Mouse (Mus musculus): ENCODE results near the gene Tcf7l1. TPM values are rescaled to one million over a fixed set of nuclear protein-coding genes. Genes with fewer than 3 reads are reported as not detected.

The Tcf7l1 gene
- polyA plus RNA-seq, 1 experiment, result 0.12 TPM

GRCm38 (mm10) chr6:72810248-72810647 lies 21.2 kb upstream of the Tcf7l1 start:
- Histone ChIP-seq H3K9me3 (no peaks in the 10 kb centered on the region), H3K4me1 (peaks cover 10% of the 10 kb centered on the region), H3K4me3 (replicated peaks) (no peak overlapping the region), H3K27me3 (replicated peaks) (peaks cover 23% of the 10 kb centered on the region), H3K36me3 (replicated peaks; ENCODE audit: low read length) (no peaks in the 10 kb centered on the region)
- TF ChIP-seq GATA1 (IDR thresholded peaks at IDR 0.05; ENCODE audit: borderline replicate concordance, low read length) (no peak), FLI1 (IDR thresholded peaks at IDR 0.05; ENCODE audit: low read length) (no peak)

DNA sequence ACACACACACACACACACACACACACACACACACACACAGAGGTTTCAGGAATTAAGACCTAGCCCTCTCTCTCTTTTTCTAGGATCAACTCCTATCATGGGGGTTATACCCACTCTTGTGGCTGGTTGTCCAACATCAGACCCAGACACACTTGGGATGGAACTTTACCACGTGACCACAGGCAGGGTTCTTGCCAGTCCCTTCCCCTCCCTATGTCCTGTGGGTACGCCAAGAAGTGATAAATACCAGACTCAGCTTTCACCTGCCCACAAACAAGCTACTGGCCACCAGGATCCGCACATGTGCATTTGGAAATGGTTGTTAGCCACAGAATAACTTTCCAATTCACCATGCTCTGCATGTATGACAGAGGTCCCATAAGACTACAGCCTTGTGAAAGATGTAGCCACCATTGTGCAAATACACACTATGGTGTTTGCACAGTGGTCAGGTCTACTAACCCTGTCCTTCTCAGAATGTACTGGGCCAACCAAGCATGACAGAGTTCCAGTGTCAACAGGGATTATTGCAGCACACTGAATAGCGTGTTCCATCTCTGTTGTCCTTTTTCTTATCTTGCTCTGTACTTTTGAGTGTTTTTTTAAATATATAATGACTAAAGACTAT lies 20.6 kb upstream of the Tcf7l1 start:
- Histone ChIP-seq H3K36me3 (replicated peaks; ENCODE audit: low read length) (no peaks in the 10 kb centered on the region), H3K9me3 (no peaks in the 10 kb centered on the region), H3K4me1 (peaks cover 10% of the 10 kb centered on the region), H3K27me3 (replicated peaks) (peaks cover 23% of the 10 kb centered on the region), H3K4me3 (replicated peaks) (no peak overlapping the region)
- TF ChIP-seq GATA1 (IDR thresholded peaks at IDR 0.05; ENCODE audit: borderline replicate concordance, low read length) (no peak), FLI1 (IDR thresholded peaks at IDR 0.05; ENCODE audit: low read length) (no peak)

DNA sequence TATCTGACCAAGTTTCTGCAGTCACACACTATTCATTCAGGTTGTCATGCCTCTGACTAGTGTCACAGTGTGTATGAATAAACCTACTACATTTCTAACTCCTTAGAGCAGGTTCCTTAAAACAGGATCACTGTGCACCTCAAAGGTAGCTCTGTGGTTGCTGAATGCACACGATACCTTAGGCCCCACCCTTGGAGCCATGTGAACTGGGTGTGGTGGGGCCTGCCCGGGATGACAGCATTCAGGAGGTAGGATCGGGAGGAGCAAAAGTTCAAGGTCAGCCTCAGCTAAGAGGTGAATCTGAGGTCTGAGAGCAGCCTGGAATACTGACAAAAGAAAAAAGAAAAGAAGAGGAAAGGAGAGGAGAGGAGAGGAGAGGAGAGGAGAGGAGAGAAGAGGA lies 19.3 kb upstream of the Tcf7l1 start:
- no peaks in the 10 kb centered on the region for H3K36me3 ChIP-seq (replicated peaks; ENCODE audit: low read length)
- peaks cover 10% of the 10 kb centered on the region for H3K4me1 ChIP-seq
- H3K4me3 ChIP-seq (replicated peaks), result no peak overlapping the region
- H3K9me3 ChIP-seq, result no peaks in the 10 kb centered on the region
- H3K27me3 ChIP-seq (replicated peaks), result peaks cover 23% of the 10 kb centered on the region
- TF ChIP-seq FLI1 (IDR thresholded peaks at IDR 0.05; ENCODE audit: low read length) (no peak), GATA1 (IDR thresholded peaks at IDR 0.05; ENCODE audit: borderline replicate concordance, low read length) (no peak)

- no peaks in the 10 kb centered on the region for H3K4me1 ChIP-seq
- peaks cover 13% of the 10 kb centered on the region for H3K27me3 ChIP-seq (replicated peaks)
Observed at GRCm38 (mm10) chr6:72803669-72804068, 14.6 kb upstream of the Tcf7l1 start.

DNA sequence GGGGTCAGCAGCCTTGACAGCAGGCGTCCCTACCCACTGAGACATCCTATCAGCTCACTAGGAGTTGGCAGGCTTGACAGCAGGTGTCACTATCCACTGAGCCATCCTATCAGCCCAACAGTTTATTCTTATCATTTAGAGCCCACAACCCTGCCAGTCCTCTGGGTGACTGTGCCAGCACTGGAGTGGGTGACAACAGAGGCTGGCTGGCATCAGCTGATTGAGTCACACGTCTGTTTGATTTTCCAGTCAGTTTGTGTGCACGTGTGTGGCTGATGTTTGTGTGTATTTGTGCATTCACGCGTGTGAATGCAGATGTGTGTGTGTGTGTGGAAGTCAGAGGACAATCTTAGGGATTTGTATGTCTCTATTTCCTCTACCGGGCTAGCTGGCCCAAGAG lies 13.1 kb upstream of the Tcf7l1 start:
- no peaks in the 10 kb centered on the region for H3K4me1 ChIP-seq
- H3K9me3 ChIP-seq, result no peaks in the 10 kb centered on the region

More at GRCm38 (mm10) chr6:72803669-72804068, 14.6 kb upstream of the Tcf7l1 start:
- Histone ChIP-seq H3K9me3 (no peaks in the 10 kb centered on the region), H3K4me3 (replicated peaks) (no peak overlapping the region), H3K36me3 (replicated peaks; ENCODE audit: low read length) (no peaks in the 10 kb centered on the region)
- no peak for TF ChIP-seq GATA1 (IDR thresholded peaks at IDR 0.05; ENCODE audit: borderline replicate concordance, low read length)
- TF ChIP-seq FLI1 (IDR thresholded peaks at IDR 0.05; ENCODE audit: low read length), result no peak

GRCm38 (mm10) chr6:72800641-72801040 lies 11.6 kb upstream of the Tcf7l1 start:
- Histone ChIP-seq H3K36me3 (replicated peaks; ENCODE audit: low read length) (no peaks in the 10 kb centered on the region), H3K4me3 (replicated peaks) (no peak overlapping the region), H3K9me3 (no peaks in the 10 kb centered on the region), H3K27me3 (replicated peaks) (peaks cover 11% of the 10 kb centered on the region), H3K4me1 (no peaks in the 10 kb centered on the region)
- TF ChIP-seq GATA1 (IDR thresholded peaks at IDR 0.05; ENCODE audit: borderline replicate concordance, low read length) (no peak), FLI1 (IDR thresholded peaks at IDR 0.05; ENCODE audit: low read length) (no peak)

More for the DNA sequence above, 13.1 kb upstream of the Tcf7l1 start:
- no peaks in the 10 kb centered on the region for H3K36me3 ChIP-seq (replicated peaks; ENCODE audit: low read length)
- no peak overlapping the region for H3K4me3 ChIP-seq (replicated peaks)
- TF ChIP-seq FLI1 (IDR thresholded peaks at IDR 0.05; ENCODE audit: low read length) (no peak), GATA1 (IDR thresholded peaks at IDR 0.05; ENCODE audit: borderline replicate concordance, low read length) (no peak)
- H3K27me3 ChIP-seq (replicated peaks), result peaks cover 11% of the 10 kb centered on the region

DNA sequence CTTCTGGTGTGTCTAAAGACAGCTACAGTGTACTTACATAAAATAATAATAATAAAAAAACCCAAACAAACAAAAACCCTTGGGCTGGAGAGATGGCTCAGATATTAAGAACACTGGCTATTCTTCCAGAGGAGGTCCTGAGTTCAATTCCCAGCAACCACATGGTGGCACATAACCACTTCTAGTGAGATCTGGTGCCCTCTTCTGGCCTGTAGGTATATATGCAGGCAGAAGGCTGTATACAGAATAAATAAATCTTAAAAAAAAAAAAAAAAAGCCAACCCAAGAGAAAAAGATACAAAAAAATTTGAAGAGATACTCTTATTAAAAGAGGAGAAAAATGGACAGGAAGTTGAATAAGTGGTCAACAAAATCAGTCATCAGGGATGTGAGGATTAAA lies 8.7 kb upstream of the Tcf7l1 start:
- Histone ChIP-seq H3K36me3 (replicated peaks; ENCODE audit: low read length) (no peaks in the 10 kb centered on the region), H3K9me3 (no peaks in the 10 kb centered on the region), H3K4me3 (replicated peaks) (no peak overlapping the region), H3K27me3 (replicated peaks) (peaks cover 22% of the 10 kb centered on the region), H3K4me1 (no peaks in the 10 kb centered on the region)
- TF ChIP-seq FLI1 (IDR thresholded peaks at IDR 0.05; ENCODE audit: low read length), result no peak
- TF ChIP-seq GATA1 (IDR thresholded peaks at IDR 0.05; ENCODE audit: borderline replicate concordance, low read length), result no peak

GRCm38 (mm10) chr6:72795444-72795843 lies 6.4 kb upstream of the Tcf7l1 start:
- H3K36me3 ChIP-seq (replicated peaks; ENCODE audit: low read length), result no peaks in the 10 kb centered on the region
- TF ChIP-seq GATA1 (IDR thresholded peaks at IDR 0.05; ENCODE audit: borderline replicate concordance, low read length) (no peak), FLI1 (IDR thresholded peaks at IDR 0.05; ENCODE audit: low read length) (no peak)
- H3K9me3 ChIP-seq, result no peaks in the 10 kb centered on the region
- no peak overlapping the region for H3K4me3 ChIP-seq (replicated peaks)
- peaks cover 26% of the 10 kb centered on the region for H3K27me3 ChIP-seq (replicated peaks)
- H3K4me1 ChIP-seq, result no peaks in the 10 kb centered on the region

GRCm38 (mm10) chr6:72794870-72795269 lies 5.8 kb upstream of the Tcf7l1 start:
- no peaks in the 10 kb centered on the region for H3K9me3 ChIP-seq
- no peak overlapping the region for H3K4me3 ChIP-seq (replicated peaks)
- peaks cover 32% of the 10 kb centered on the region for H3K27me3 ChIP-seq (replicated peaks)
- H3K4me1 ChIP-seq, result peaks cover 2% of the 10 kb centered on the region; the same call in 1 of the 2 replicates
- TF ChIP-seq GATA1 (IDR thresholded peaks at IDR 0.05; ENCODE audit: borderline replicate concordance, low read length) (no peak), FLI1 (IDR thresholded peaks at IDR 0.05; ENCODE audit: low read length) (no peak)
- no peaks in the 10 kb centered on the region for H3K36me3 ChIP-seq (replicated peaks; ENCODE audit: low read length)

DNA sequence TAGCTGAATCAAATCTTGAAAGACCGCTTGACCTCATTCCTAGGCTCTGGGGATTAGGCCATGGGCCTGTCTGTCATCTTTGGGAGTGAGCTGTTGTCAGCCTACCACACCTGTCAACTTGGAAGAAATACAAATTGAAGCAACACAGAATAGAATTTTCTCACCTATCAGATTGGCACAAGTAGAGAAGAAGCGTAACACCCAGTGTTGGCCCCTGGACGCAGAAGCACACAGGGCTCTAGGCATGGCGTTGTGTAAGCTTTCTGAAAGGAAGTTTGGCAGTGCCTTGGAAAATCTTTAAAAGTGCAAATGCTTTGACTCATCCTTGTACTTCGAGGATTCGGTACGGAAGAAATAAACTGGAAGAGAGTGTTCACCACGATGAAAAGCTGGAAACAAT lies 3.6 kb upstream of the Tcf7l1 start:
- H3K9me3 ChIP-seq, result no peaks in the 10 kb centered on the region
- peaks cover 22% of the 10 kb centered on the region for H3K4me1 ChIP-seq
- no peak for TF ChIP-seq GATA1 (IDR thresholded peaks at IDR 0.05; ENCODE audit: borderline replicate concordance, low read length)
- no peak for TF ChIP-seq FLI1 (IDR thresholded peaks at IDR 0.05; ENCODE audit: low read length)
- no peak overlapping the region for H3K4me3 ChIP-seq (replicated peaks)
- H3K36me3 ChIP-seq (replicated peaks; ENCODE audit: low read length), result no peaks in the 10 kb centered on the region
- peaks cover 54% of the 10 kb centered on the region for H3K27me3 ChIP-seq (replicated peaks)
